Comparison of ENCODE assay signal across 7 mouse cellular contexts in genomic region chr3:104961066-104962059, GRCm38 (mm10). TPM values are rescaled to one million over a fixed set of nuclear protein-coding genes. Genes with fewer than 3 reads are reported as not detected.
A peak's percentile ranks its signal among the peaks of the same experiment; 100 is the strongest.
DNase-seq lines count a peak whose midpoint lies in the region; ATAC-seq and TF ChIP-seq lines count a peak whose summit lies in the region.

Gene Wnt2b (minus strand): TSS chr3:104961921.

- H3K4me2 ChIP-seq in embryonic facial prominence, embryonic 14.5 days (ENCODE audit: low read depth, low read length): peak within 1 kb of the TSS; percentile 79
- peak within 1 kb of the TSS; percentile 65 for H3K4me2 ChIP-seq in hindbrain, embryonic 14.5 days (replicated peaks)
- H3K4me2 ChIP-seq in lung, embryonic 16.5 days (ENCODE audit: low read depth, low read length): peak within 1 kb of the TSS; percentile 84
- H3K4me2 ChIP-seq in stomach, postnatal 0 days (replicated peaks; ENCODE audit: low read depth): peak within 1 kb of the TSS; percentile 85

- 1% methylated on average over 42 of the region's 87 CpGs for WGBS in embryonic facial prominence, embryonic 14.5 days
- 1% methylated on average over 67 of the region's 87 CpGs for WGBS in hindbrain, embryonic 14.5 days
- 1% methylated on average over 56 of the region's 87 CpGs for WGBS in lung, embryonic 16.5 days
- WGBS in stomach, postnatal 0 days: 3% methylated on average over 60 of the region's 87 CpGs

- peak within 1 kb of the TSS; percentile 58 for H3K4me3 ChIP-seq in embryonic facial prominence, embryonic 14.5 days (ENCODE audit: low read depth, low read length)
- peak within 1 kb of the TSS; percentile 60 for H3K4me3 ChIP-seq in hindbrain, embryonic 14.5 days (replicated peaks; ENCODE audit: low read length)
- H3K4me3 ChIP-seq in lung, embryonic 16.5 days (ENCODE audit: low read length): peak within 1 kb of the TSS; percentile 63
- H3K4me3 ChIP-seq in stomach, postnatal 0 days (ENCODE audit: low read depth, low read length): peak within 1 kb of the TSS; percentile 51

- no peak for TF ChIP-seq CTCF in stomach, postnatal 0 days (IDR thresholded peaks at IDR 0.05; ENCODE audit: low read depth)

- peaks cover 49% of the 10 kb centered on the region for H3K27me3 ChIP-seq in embryonic facial prominence, embryonic 14.5 days (replicated peaks; ENCODE audit: control insufficient read depth, insufficient read depth, low read length)
- H3K27me3 ChIP-seq in hindbrain, embryonic 14.5 days (ENCODE audit: control insufficient read depth, insufficient read depth, low read length): peaks cover 70% of the 10 kb centered on the region
- peaks cover 26% of the 10 kb centered on the region for H3K27me3 ChIP-seq in lung, embryonic 16.5 days (ENCODE audit: control insufficient read depth, insufficient read depth, low read depth, low read length)
- H3K27me3 ChIP-seq in stomach, postnatal 0 days (ENCODE audit: control insufficient read depth, insufficient read depth, low read length): no peaks in the 10 kb centered on the region

- TF ChIP-seq EP300 in stomach, postnatal 0 days (optimal IDR thresholded peaks at IDR 0.05): no peak

- H3K9ac ChIP-seq in embryonic facial prominence, embryonic 14.5 days (ENCODE audit: low read depth, low read length): peak within 1 kb of the TSS; percentile 60
- H3K9ac ChIP-seq in hindbrain, embryonic 14.5 days: peak within 1 kb of the TSS; percentile 57
- H3K9ac ChIP-seq in lung, embryonic 16.5 days (ENCODE audit: low read length): peak within 1 kb of the TSS; percentile 64
- peak within 1 kb of the TSS; percentile 59 for H3K9ac ChIP-seq in stomach, postnatal 0 days (ENCODE audit: low read length)

- no peaks in the 10 kb centered on the region for H3K9me3 ChIP-seq in embryonic facial prominence, embryonic 14.5 days (ENCODE audit: control insufficient read depth, low read length)
- H3K9me3 ChIP-seq in hindbrain, embryonic 14.5 days (ENCODE audit: control insufficient read depth, low read length): no peaks in the 10 kb centered on the region
- no peaks in the 10 kb centered on the region for H3K9me3 ChIP-seq in lung, embryonic 16.5 days (ENCODE audit: control insufficient read depth, low read length)
- no peaks in the 10 kb centered on the region for H3K9me3 ChIP-seq in stomach, postnatal 0 days (ENCODE audit: control insufficient read depth, low read length)

- H3K27ac ChIP-seq in embryonic facial prominence, embryonic 14.5 days (replicated peaks; ENCODE audit: low read depth, low read length): no peak within 1 kb of the TSS
- H3K27ac ChIP-seq in hindbrain, embryonic 14.5 days: no peak within 1 kb of the TSS
- H3K27ac ChIP-seq in lung, embryonic 16.5 days (ENCODE audit: low read length): peak within 1 kb of the TSS; percentile 37; the same call in 1 of the 2 replicates
- H3K27ac ChIP-seq in stomach, postnatal 0 days (replicated peaks): 0 out of 2 replicates have a peak within 1 kb of the TSS, but pooled peaks have one; percentile 30

- H3K4me1 ChIP-seq in embryonic facial prominence, embryonic 14.5 days (ENCODE audit: control insufficient read depth, insufficient read depth, low read length): peaks cover 29% of the 10 kb centered on the region
- H3K4me1 ChIP-seq in hindbrain, embryonic 14.5 days (replicated peaks; ENCODE audit: control insufficient read depth, insufficient read depth, low read length): peaks cover 10% of the 10 kb centered on the region; the same call in 1 of the 2 replicates
- peaks cover 26% of the 10 kb centered on the region for H3K4me1 ChIP-seq in lung, embryonic 16.5 days (replicated peaks; ENCODE audit: control insufficient read depth, insufficient read depth, low read length)
- peaks cover 2% of the 10 kb centered on the region; the same call in 1 of the 2 replicates for H3K4me1 ChIP-seq in stomach, postnatal 0 days (replicated peaks; ENCODE audit: control insufficient read depth, insufficient read depth)

- H3K36me3 ChIP-seq in embryonic facial prominence, embryonic 14.5 days (ENCODE audit: control insufficient read depth, insufficient read depth, low read length): no peaks in the 10 kb centered on the region
- H3K36me3 ChIP-seq in hindbrain, embryonic 14.5 days (replicated peaks; ENCODE audit: control insufficient read depth, insufficient read depth): no peaks in the 10 kb centered on the region
- H3K36me3 ChIP-seq in lung, embryonic 16.5 days (ENCODE audit: control insufficient read depth, insufficient read depth, low read length): no peaks in the 10 kb centered on the region
- no peaks in the 10 kb centered on the region for H3K36me3 ChIP-seq in stomach, postnatal 0 days (ENCODE audit: control insufficient read depth, insufficient read depth, low read length)

- peak; percentile 64 for ATAC-seq in embryonic facial prominence, embryonic 14.5 days (ENCODE audit: low read depth)
- ATAC-seq in hindbrain, embryonic 14.5 days (ENCODE audit: low FRiP score): peak; percentile 61
- peak; percentile 58 for ATAC-seq in lung, embryonic 16.5 days (ENCODE audit: low read depth)
- ATAC-seq in stomach, postnatal 0 days (ENCODE audit: low FRiP score, low TSS enrichment): peak; percentile 75

- no peak for DNase-seq in urinary bladder, adult 2 months (ENCODE audit: low spot score)
- no peak for DNase-seq in urinary bladder, postnatal 36 days (ENCODE audit: low spot score in 2 of 2)
- DNase-seq in embryonic facial prominence, embryonic 14.5 days (ENCODE audit: low spot score): no peak
- DNase-seq in hindbrain, embryonic 14.5 days (ENCODE audit: low spot score): peak; percentile 39
- peak; percentile 68 for DNase-seq in stomach, postnatal 0 days (ENCODE audit: low spot score)
- no peak for DNase-seq in layer of hippocampus, adult 9-11 months

RNA-seq across cellular contexts. Expression of gene Wnt2b, which starts in this region (rescaled TPM):
- polyA plus RNA-seq in urinary bladder, adult 2 months (2012; rRNA removed): 14.3 and 19.6 TPM in 2 replicates
- polyA plus RNA-seq in embryonic facial prominence, embryonic 14.5 days (2014; fragmentation: Nextera tagmentation; extraction: Ambion mirVana): 1.3 and 1.4 TPM in 2 replicates
- polyA plus RNA-seq in hindbrain, embryonic 14.5 days (2014; fragmentation: Nextera tagmentation; extraction: Ambion mirVana): 0.82 and 1.2 TPM in 2 replicates
- polyA plus RNA-seq in lung, embryonic 16.5 days (2015; fragmentation: Nextera tagmentation; extraction: Ambion mirVana): 1.0 and 1.3 TPM in 2 replicates
- 1.3 and 1.5 TPM in 2 replicates for polyA plus RNA-seq in stomach, postnatal 0 days (2015; fragmentation: Nextera tagmentation; extraction: Ambion mirVana)

Comparison
In these comparisons a context has a peak if more than half of its experiments do, and no peak if none do; other contexts are left out.
1. DNase-seq: peak in hindbrain, embryonic 14.5 days (single experiment) and stomach, postnatal 0 days (single experiment); none in urinary bladder, adult 2 months (single experiment), urinary bladder, postnatal 36 days (0 of 2), embryonic facial prominence, embryonic 14.5 days (single experiment) and layer of hippocampus, adult 9-11 months (single experiment).
2. H3K27ac ChIP-seq: peak in lung, embryonic 16.5 days (single experiment) and stomach, postnatal 0 days (single experiment); none in embryonic facial prominence, embryonic 14.5 days (single experiment) and hindbrain, embryonic 14.5 days (single experiment).
3. Peak in every context shown above with its lines, with median percentiles within 50 percentile points of each other: ATAC-seq, H3K4me2 ChIP-seq, H3K4me3 ChIP-seq and H3K9ac ChIP-seq.